Mouse (Mus musculus) limb, embryonic 11.5 days (tissue): Measurements from ENCODE around the gene Fam107b. TPM values are rescaled to one million over a fixed set of nuclear protein-coding genes. Genes with fewer than 3 reads are reported as not detected.

Experiments
- ATAC-seq: fragments of 200-750 bp; cut with Nextera tagmentation; 2 replicates; pipeline ENCODE4 v1.8.0; 2017; ENCODE audit warnings: low read depth; ENCODE audit not compliant: insufficient number of reproducible peaks, low FRiP score, low TSS enrichment
- DNase-seq: peaks from one replicate; pipeline ENCODE4 v3.0.0-alpha.2; 2015; ENCODE audit warnings: low spot score
- H3K27ac ChIP-seq: fragments of 300-500 bp; sonication (generic); replicated peaks from 2 replicates; pipeline ENCODE4 v1.5.1; 2014; ENCODE audit warnings: low read depth, mild to moderate bottlenecking, low read length
- H3K27me3 ChIP-seq: fragments of 300-500 bp; sonication (generic); 2 replicates; pipeline ENCODE4 v1.6.1; 2014; ENCODE audit warnings: mild to moderate bottlenecking, low read length, mixed read lengths; ENCODE audit not compliant: control insufficient read depth, insufficient read depth
- H3K36me3 ChIP-seq: fragments of 300-500 bp; sonication (generic); 2 replicates; pipeline ENCODE4 v1.6.1; 2014; ENCODE audit warnings: mild to moderate bottlenecking, low read length, moderate library complexity, mixed read lengths; ENCODE audit not compliant: control insufficient read depth, insufficient read depth
- H3K4me1 ChIP-seq: fragments of 300-500 bp; sonication (generic); 2 replicates; pipeline ENCODE4 v1.6.1; 2014; ENCODE audit warnings: low read length, mixed read lengths; ENCODE audit not compliant: control insufficient read depth, insufficient read depth
- H3K4me2 ChIP-seq: fragments of 300-500 bp; sonication (generic); 2 replicates; pipeline ENCODE4 v1.6.1; 2014; ENCODE audit warnings: low read depth, mild to moderate bottlenecking, moderate library complexity; ENCODE audit not compliant: severe bottlenecking
- H3K4me3 ChIP-seq: fragments of 300-500 bp; sonication (generic); 2 replicates; pipeline ENCODE4 v1.5.1; 2014; ENCODE audit warnings: low read depth, low read length
- H3K9ac ChIP-seq: fragments of 300-500 bp; sonication (generic); 2 replicates; pipeline ENCODE4 v1.6.1; 2014; ENCODE audit warnings: mild to moderate bottlenecking, low read length
- H3K9me3 ChIP-seq: fragments of 300-500 bp; sonication (generic); 2 replicates; pipeline ENCODE4 v1.6.1; 2016; ENCODE audit warnings: low read length; ENCODE audit not compliant: control insufficient read depth
- WGBS: fragments of 180-500 bp; shearing (Covaris S2); extraction: QIAGEN DNeasy Blood & Tissue Kit; methylation state at CpG from one replicate; pipeline ENCODE4 v1.1.7; 2014; 5-methylcytosine and 5-hydroxymethylcytosine counted together
- polyA plus RNA-seq: library from polyadenylated mRNA; unstranded; fragments of >200 nt; fragmentation: Nextera tagmentation; extraction: Ambion mirVana; gene quantifications from 2 replicates; pipeline ENCODE4 v1.2.1, GENCODE M21; 2014

Fam107b gene
- polyA plus RNA-seq, 1 experiment from 2014 or later: 61.9 TPM

DNA sequence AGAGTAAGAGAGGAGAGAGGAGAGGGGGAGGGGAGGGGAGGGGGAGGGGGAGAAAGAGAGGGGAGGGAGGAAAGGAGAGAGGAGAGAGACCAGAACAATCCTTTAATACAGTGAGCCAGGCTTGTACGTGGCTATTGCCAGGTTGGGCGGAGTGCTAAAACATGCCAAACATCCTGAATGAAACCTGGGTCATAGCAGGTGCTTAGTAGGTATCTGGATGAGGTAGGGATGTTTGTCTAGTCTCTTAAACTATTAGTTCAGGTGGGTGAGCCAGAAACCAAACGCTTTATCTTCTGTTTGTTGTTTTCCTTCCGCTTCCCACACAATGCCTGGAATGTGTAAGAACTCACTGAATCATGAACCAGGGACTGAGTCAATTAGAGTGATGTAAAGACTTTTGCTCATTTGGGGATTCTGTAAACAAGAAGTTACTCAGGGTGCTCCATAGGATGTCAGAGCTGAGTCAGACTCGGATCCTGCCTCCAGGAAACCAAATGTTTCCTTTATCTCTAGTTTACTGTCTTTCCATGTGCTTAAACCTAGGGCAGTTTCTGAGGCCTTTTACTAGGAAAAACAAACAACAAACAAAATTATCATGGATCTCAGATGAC lies 89.1 kb downstream of the Fam107b start:
- Histone ChIP-seq H3K4me1 (no peaks in the 10 kb centered on the region), H3K36me3 (no peaks in the 10 kb centered on the region), H3K4me3 (no peak overlapping the region), H3K27ac (no peak overlapping the region), H3K4me2 (no peak overlapping the region), H3K9me3 (no peaks in the 10 kb centered on the region; the same call in 1 of the 2 replicates), H3K9ac (no peak overlapping the region), H3K27me3 (no peaks in the 10 kb centered on the region)
- WGBS: 54% methylated on average over 5 of the region's 5 CpGs
- ATAC-seq (no peak), DNase-seq (no peak)

DNA sequence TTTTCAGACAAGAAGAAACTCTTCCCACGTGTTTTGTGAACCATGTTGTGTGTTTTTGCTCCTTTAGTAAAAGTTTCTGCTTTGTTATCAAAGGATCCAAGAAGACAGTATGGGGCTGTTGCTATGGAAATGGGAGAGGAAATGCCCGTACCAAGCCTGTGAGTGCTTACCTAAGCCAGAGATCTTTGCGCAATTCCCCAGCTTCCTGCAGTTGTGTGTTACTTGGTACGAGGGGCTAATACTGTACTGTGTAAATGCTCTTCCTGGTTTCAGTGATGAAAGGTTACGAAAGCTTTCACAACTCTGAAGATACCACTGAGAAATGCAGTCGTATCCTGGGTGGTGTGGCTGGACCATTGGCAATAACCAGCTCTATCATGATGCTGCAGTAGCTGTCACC lies 93.8 kb downstream of the Fam107b start:
- Histone ChIP-seq H3K4me2 (no peak overlapping the region), H3K9ac (no peak overlapping the region), H3K4me3 (no peak overlapping the region), H3K27ac (no peak overlapping the region), H3K36me3 (no peaks in the 10 kb centered on the region), H3K4me1 (no peaks in the 10 kb centered on the region), H3K9me3 (no peaks in the 10 kb centered on the region; the same call in 1 of the 2 replicates), H3K27me3 (no peaks in the 10 kb centered on the region)
- DNase-seq (no peak), ATAC-seq (no peak)
- 77% methylated on average over 6 of the region's 6 CpGs for WGBS

DNA sequence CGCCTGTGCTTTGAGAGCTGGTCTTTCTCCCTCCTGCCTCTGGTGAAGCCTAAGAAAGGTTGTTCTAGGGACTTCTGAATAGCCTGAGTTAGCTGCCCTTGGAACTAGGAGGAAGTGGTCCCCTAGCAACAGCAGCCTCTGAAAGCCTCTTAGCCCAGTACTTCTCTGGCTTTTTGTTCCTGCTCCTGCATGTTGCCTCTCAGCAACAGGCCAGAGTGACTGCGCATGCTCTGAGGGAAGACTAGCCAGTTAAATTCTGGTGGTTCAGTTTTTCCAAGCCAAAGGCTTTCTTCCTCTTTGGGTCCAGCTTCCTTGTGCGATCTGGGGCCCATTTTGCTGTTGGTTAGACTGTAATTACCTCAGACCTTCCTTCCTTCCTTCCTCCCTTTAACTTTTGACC lies 98.4 kb downstream of the Fam107b start:
- H3K4me3 ChIP-seq: no peak overlapping the region
- H3K9ac ChIP-seq: no peak overlapping the region
- DNase-seq (no peak), ATAC-seq (no peak)
- no peaks in the 10 kb centered on the region for H3K36me3 ChIP-seq
- H3K9me3 ChIP-seq: no peaks in the 10 kb centered on the region
- H3K27ac ChIP-seq: no peak overlapping the region
- H3K4me1 ChIP-seq: no peaks in the 10 kb centered on the region
- WGBS: 80% methylated on average over 3 of the region's 3 CpGs
- H3K27me3 ChIP-seq: no peaks in the 10 kb centered on the region
- no peak overlapping the region for H3K4me2 ChIP-seq

DNA sequence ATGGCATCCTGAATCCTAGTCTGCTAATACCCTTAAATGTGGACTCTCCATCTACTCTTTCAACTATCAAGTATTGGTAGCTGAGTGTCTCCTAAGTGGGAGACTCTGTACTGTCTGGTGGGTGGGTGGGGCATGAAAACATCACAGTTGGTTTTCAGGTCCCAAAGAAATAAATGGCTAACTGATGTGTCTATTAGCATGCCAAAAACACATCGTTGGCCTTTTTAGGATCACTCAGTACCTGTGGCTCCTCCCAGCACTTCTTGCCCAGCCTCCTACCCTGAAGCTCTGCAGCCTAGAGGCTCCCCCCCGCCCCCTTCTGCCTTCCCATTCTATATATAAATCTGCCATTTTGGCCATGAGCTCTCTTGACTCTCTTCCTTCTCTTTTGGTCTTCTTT lies 99.4 kb downstream of the Fam107b start:
- H3K4me1 ChIP-seq: no peaks in the 10 kb centered on the region
- WGBS: 58% methylated on average over 2 of the region's 2 CpGs
- H3K27ac ChIP-seq: no peak overlapping the region
- H3K4me3 ChIP-seq: no peak overlapping the region
- ATAC-seq: no peak
- no peak for DNase-seq
- H3K9ac ChIP-seq: no peak overlapping the region
- H3K27me3 ChIP-seq: no peaks in the 10 kb centered on the region
- no peaks in the 10 kb centered on the region for H3K9me3 ChIP-seq
- no peak overlapping the region for H3K4me2 ChIP-seq
- H3K36me3 ChIP-seq: no peaks in the 10 kb centered on the region

DNA sequence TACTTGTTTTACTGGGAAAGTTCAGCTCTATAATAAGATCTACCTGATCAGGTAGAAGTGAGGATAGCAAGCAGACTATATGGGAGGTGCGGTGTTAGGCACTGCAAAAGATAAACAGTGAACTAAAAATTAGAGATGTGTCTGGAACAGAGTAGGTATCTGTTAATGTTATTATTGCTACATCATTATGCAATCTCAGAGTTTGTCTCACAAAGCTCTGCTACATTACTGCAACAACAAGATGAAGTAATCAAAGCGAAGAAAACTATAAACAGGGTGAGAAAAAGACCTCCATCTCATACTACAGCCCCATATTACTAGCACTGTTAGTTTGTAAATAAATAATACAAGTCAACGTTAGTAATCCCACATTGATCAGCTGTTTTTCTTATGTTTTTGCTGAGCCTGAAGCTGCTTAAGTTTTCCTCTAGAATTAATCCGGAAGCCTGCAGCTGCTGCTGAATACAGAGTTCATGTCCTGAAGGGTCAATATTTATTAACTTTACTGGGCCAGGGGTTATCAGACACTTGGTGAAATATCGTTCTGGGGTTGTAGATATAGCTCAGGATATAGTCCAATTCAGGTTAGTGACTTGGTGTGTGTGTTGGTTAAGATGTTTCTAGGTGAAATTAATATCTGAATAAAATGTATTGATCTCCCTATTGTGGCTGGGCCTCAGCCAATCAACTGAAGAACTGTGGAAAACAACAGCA lies 102.5 kb downstream of the Fam107b start:
- WGBS: 85% methylated on average over 5 of the region's 5 CpGs
- DNase-seq (no peak), ATAC-seq (no peak)
- no peak overlapping the region for H3K9ac ChIP-seq
- H3K36me3 ChIP-seq: no peaks in the 10 kb centered on the region
- no peaks in the 10 kb centered on the region for H3K9me3 ChIP-seq
- H3K27ac ChIP-seq: no peak overlapping the region
- H3K4me3 ChIP-seq: no peak overlapping the region
- H3K4me1 ChIP-seq: no peaks in the 10 kb centered on the region
- no peaks in the 10 kb centered on the region for H3K27me3 ChIP-seq
- H3K4me2 ChIP-seq: no peak overlapping the region

DNA sequence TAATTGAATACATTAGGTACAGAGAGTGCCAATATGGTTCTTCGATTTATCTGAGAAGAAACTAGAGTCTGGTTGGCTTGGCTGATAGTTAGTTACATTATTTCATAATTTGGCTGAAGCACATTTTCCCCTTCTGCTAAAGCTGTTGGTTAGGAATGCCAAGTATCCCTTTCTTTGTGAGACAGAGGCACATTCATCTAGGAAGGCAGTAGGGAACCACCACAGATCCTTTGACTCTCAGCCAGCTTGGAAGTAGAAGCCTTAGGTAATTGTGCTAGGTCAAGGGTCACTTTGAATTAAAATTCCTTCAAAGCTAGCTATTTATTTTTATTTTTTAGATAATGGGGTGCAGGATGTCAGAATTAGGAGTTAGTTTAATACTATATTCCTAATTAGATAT lies 105.2 kb downstream of the Fam107b start:
- no peaks in the 10 kb centered on the region for H3K4me1 ChIP-seq
- no peaks in the 10 kb centered on the region for H3K36me3 ChIP-seq
- no peaks in the 10 kb centered on the region for H3K27me3 ChIP-seq
- DNase-seq: no peak
- no peak overlapping the region for H3K4me2 ChIP-seq
- H3K4me3 ChIP-seq: no peak overlapping the region
- no peak for ATAC-seq
- no peak overlapping the region for H3K9ac ChIP-seq
- 87% methylated on average over 1 of the region's 1 CpGs for WGBS
- no peaks in the 10 kb centered on the region for H3K9me3 ChIP-seq
- H3K27ac ChIP-seq: no peak overlapping the region

DNA sequence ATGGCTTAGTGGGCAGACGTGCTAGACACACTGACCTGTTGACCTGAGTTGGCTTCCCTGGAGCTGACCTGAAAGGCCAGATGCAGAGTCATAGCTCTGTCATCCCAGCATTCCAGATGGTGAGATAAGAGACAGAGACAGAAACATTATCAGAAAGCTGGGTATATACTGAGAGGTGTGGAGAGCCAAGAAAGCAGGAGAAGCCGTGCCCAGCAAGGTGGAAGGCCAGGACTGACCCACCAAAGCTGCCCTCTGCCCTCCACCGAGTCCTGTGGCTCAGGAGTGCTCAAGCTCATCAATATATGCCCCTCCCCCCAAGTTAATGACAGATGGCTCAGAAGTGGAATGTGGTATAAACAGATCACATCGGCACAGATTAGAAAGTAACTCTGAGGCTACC lies 112.4 kb downstream of the Fam107b start:
- H3K4me1 ChIP-seq: peaks cover 8% of the 10 kb centered on the region
- no peak overlapping the region for H3K9ac ChIP-seq
- 42% methylated on average over 4 of the region's 4 CpGs for WGBS
- DNase-seq: no peak
- no peaks in the 10 kb centered on the region for H3K9me3 ChIP-seq
- no peak overlapping the region for H3K27ac ChIP-seq
- H3K4me2 ChIP-seq: no peak overlapping the region
- H3K4me3 ChIP-seq: no peak overlapping the region
- H3K27me3 ChIP-seq: no peaks in the 10 kb centered on the region
- ATAC-seq: no peak
- H3K36me3 ChIP-seq: no peaks in the 10 kb centered on the region

DNA sequence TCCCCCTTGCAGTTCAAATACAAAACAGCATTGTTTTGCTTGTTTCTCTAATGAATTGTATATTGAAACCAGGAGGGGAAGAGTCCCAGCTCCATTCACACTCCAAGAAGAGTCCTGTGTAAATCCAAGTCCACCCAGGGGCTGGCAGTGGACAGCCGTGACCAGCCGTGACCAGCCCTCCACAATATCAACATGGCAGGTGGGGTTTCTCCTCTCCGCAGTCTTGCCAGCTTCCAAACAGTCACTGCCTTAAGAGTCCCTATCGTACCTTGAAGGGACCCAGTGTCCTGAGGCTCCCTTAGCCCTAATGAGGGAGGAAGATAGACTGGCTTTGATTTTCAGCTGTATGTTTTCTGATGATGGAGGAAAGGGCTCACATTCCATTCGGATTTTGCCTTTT lies 113.1 kb downstream of the Fam107b start:
- no peaks in the 10 kb centered on the region for H3K27me3 ChIP-seq
- ATAC-seq (no peak), DNase-seq (no peak)
- no peak overlapping the region for H3K4me3 ChIP-seq
- no peaks in the 10 kb centered on the region for H3K9me3 ChIP-seq
- peaks cover 8% of the 10 kb centered on the region for H3K4me1 ChIP-seq
- WGBS: 65% methylated on average over 5 of the region's 5 CpGs
- no peak overlapping the region for H3K27ac ChIP-seq
- H3K4me2 ChIP-seq: no peak overlapping the region
- H3K9ac ChIP-seq: no peak overlapping the region
- no peaks in the 10 kb centered on the region for H3K36me3 ChIP-seq
